Mouse (Mus musculus) heart, adult 2 months (tissue): ENCODE measurements around the gene Myog.

Experiments
- CTCF ChIP-seq: fragments of 200-600 bp; IDR thresholded peaks from 2 replicates; pipeline ENCODE4 v1.8.1; 2022; ENCODE audit warnings: antibody characterized with exemption, mild to moderate bottlenecking, moderate library complexity
- EP300 ChIP-seq: fragments of 200-500 bp; IDR thresholded peaks from 2 replicates; pipeline ENCODE4 v1.6.1; 2011; ENCODE audit warnings: low read depth, low read length, control low read depth; ENCODE audit not compliant: insufficient read depth

GRCm38 (mm10) chr1:134307409-134307808 is 17.6 kb downstream of the Myog start:
- TF ChIP-seq EP300 (no peak), CTCF (no peak)
